Mouse (Mus musculus) ZHBTc4 (cell line): Measurements from ENCODE around the gene Gad1.

ENCODE experiments used
- DNase-seq: peaks from one replicate; pipeline ENCODE4 v3.0.0-alpha.2; 2011; ENCODE audit warnings: low read depth, low spot score

Gene Gad1

DNA sequence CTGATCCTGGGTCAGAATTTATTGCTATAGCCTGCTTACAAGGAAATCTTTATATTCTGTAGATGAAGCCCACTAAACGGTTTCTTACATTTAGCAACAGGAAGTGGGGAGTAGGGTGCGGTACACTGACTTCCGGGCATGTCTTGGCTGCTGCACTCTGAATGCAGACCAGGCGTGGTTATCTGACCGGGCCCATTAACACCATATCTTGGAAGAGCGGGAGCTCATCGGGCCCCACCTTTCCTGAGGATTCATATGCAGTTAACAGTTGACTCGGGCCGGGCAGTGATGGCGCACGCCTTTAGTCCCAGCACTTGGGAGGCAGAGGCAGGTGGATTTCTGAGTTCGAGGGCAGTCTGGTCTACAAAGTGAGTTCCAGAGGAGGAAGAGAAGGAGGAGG, 75.5 kb downstream of the Gad1 start:
- peak; percentile 46 for DNase-seq

DNA sequence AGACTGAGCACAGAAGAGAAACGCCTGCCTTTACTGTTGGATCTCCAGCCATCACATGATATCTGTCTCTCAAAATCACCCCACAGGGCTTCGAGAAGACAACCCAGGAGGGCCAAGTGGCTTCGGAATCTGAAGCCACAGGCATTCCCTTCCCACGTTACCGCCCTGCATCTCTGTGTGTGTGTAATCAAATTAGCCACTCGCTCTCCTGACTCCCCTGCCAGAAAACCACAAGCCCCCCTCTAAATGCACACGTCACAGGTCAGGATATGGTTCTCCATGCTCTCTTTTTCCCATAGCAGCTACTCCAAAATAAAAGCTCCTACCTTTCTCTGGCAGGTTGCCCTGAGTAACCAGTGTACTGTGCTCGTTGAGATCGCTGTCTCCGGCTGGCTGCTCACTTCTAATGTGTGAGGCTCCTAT, 76.5 kb downstream of the Gad1 start:
- peak; percentile 78 for DNase-seq

DNA sequence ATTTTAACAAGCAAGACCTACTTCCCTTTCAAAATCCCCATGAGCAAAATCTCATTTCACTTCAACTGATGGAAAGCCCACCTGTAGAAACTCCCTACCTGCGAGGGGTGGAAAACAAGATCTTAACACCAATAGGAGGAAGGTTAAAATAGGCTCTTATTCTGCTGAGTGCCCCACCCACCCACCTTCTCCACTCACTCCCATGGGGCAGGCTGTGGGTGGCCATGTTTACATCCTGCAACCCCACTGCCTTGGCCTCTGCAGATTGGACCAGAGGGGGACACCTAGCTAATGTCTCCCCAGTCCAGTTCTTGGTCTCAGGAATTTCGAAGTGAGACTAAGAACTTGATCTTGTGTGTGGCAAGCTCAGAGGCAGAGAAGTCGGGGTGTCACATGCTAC, 77.0 kb downstream of the Gad1 start:
- DNase-seq = no peak

DNA sequence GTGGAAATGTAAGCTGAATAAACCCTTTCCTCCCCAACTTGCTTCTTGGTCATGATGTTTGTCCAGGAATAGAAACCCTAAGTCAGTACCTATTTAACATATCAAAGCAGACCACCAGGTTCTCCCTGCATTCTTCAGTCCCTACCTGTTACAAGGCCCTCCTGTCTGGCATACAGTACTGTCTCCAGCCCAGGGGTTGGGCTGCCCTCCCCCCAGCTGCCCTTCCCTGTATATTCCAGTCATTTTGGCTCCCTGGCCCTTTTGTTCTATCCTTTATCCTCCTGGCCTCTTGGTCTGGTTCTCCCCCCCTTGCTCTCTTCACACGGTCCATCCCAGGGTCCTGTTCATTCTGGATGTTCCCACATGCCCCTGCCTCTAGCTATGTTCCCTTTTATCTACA, 78.4 kb downstream of the Gad1 start:
- peak; percentile 21 for DNase-seq

DNA sequence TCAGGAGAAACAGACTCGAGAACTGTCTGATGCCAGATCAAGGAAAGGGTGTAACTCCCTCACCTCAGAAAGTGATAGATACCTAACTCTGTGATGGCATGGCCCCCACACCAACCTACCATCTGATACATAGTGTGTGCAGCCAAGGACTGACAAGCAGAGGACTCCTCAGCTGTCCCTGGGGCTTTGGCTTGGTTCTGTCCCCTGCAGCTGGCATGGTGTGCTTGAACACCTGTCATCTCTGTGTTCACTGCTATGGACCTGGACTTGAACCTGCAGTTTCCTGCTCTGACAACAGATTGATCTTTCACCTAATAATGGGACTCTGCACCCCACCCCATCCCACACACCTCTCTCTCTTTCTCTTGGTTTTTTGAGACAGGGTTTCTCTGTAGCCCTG, 79.5 kb downstream of the Gad1 start:
- DNase-seq = no peak

DNA sequence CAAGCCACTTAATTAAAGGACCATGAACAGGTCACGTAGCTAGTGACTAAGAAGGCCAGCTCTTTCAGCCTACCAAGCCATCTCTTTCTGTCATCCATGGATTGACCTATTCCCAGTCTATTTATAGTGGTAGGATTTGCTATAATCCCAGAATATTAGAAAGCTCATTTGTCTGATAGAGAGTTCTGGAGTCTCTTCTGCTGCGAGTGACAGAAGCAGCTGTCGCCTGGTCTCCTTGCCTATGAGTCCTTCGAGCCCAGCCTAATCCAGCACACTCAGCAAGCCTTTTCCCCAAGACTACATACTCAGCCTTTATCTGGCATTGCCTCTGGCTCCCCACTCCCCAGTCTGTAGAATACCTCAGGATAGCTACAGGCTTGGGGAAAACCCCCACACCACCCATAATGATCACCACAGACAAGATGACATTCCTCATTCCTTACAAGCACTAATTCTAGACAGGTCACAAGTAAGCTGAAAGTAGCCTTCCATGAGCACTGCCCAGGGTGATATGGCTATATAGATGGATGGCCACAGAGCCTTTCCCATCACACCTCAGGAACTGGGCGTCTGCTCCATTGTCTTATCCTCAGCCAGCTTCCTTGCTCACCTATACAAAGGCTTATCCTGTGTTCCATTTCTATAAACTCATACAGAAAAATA, 81.3 kb downstream of the Gad1 start:
- DNase-seq = no peak

DNA sequence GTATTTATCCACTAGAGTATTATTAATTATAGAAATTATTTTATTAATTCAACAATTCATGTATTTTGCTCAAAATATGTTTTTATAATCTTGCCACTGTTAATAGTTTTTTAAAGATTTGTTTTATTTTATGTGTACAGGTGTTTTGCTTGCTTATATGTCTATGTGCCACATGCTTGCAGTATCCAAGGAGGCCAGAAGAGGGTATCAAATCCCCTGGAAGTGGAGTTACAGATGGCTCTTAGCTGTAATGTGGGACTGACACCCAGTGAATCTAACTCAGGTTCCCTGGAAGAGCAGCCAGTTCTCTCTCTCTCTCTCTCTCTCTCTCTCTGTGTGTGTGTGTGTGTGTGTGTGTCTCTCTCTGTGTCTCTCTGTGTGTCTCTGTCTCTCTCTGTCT, 88.1 kb downstream of the Gad1 start:
- peak; percentile 64 for DNase-seq

DNA sequence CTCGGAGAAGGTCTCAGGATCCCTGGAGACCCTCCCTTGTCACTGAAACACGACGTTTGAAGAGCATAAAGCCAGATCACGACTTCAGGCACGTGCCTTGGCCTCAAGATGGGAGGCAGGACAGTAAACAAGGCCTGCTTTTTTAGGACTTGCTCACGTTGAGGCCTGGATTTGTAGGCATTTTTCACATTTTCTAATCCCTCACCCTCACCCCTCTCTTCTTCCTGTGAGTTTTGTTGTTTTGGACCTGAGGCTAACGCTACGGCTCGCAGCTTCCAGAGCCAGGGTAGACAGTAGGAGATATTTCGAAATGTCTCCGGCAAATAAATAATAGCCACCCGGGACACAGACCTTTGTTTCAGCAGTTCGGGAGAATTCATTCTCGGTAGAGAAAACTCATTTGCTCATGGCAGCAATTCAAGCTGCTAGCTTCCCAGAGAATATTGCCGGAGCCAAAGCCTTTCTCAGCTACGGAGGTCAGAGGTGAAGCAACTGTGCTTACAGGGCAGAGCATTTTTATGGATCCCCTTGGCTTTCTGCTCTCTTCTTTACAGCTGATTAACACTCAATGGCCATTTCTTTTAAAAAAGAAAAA, 90.2 kb downstream of the Gad1 start:
- no peak for DNase-seq

DNA sequence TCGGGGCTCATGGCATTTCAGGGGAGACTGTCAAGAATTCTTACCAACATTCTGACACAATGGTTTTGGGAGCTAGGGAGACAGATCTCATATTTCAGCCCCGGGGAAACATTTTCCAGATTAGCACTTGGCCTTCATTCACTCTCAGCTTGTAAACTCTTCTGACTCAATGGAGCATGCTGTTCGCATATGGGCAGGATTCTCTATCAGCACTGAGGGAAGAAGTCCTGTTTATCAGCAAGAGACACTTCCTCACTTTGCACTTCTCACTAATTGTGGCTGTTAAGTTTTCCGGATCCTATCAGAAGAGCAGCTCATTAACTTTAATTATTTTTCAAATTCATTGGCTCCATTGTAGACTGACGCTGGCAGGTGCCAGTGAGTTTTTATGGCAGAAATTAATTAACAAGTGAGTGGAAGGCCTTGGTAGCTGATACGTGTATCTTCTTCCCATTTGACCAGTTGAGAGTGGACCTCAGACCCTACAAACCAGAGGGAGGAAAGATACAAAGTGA, 92.5 kb downstream of the Gad1 start:
- DNase-seq = no peak

DNA sequence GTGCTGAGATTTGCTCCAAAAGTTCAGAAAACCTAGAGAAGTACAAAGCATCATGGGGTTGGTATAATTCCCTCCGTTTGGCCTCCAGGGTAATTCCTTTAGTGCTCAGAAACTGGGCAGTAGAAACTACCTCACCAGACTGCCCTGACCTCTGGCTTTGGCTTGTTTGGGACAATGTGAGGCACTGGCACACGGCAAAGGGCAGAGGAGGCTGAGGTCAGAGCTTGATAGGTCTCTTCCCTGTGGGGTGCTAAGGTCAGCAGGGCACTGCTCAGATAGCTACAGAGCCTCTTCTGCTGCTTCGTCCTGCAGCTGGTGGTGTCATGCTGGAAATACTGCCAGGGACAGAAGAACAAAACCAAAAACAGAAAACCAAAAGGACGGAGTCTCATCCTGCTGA, 94.8 kb downstream of the Gad1 start:
- DNase-seq = no peak

DNA sequence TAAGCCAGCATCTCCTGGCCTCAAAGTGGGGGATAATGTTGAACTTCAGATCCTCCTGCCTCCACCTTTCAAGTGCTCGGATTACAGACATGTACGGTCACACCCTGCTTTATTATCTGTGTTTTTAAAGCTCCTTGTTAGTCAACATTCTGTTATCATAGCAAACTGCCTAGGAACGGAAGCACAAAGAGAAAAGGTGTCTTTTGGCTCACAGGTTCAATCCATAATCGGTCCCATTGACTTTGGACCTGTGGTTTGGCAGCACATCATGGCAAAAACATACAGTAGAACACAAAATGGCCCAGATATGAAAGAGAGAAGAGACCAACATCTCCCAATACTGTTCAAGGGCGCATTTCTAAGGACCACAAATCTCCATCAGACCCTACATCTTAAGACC, 95.4 kb downstream of the Gad1 start:
- DNase-seq = no peak

DNA sequence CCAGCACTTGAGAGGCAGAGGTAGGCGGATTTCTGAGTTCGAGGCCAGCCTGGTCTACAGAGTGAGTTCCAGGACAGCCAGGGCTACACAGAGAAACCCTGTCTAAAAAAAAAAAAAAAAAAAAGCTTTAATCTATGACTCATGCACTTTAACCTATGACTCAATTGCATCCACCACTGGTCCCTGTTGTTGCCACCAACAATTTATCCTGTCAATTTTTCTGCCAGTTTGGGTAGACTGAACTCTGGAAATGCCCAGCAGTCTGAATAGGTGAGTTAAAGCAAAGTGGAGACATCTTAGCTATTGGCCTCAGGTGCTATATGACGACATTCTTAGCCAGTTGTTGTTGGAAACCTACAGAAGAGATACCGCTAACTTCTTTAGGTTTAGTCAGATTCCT, 96.6 kb downstream of the Gad1 start:
- DNase-seq = no peak
